Mouse (Mus musculus) G1E (cell line): ENCODE data around the gene Fosb.

Experiments used
- CTCF ChIP-seq: IDR thresholded peaks from 2 replicates; pipeline ENCODE4 v1.5.1; 2012; ENCODE audit warnings: low read depth, low read length, inconsistent platforms, mixed read lengths
- POLR2AphosphoS5 ChIP-seq: IDR thresholded peaks from 2 replicates; pipeline ENCODE4 v1.6.1; 2012; ENCODE audit warnings: low read depth, low read length, inconsistent platforms; ENCODE audit not compliant: insufficient replicate concordance

- TF ChIP-seq CTCF (peak; percentile 58), POLR2AphosphoS5 (no peak)
These were observed 25.1 kb downstream of the Fosb start for GRCm38 (mm10) chr7:19284763-19285162.
